Mouse (Mus musculus): ENCODE results near the gene B3gnt3.

GRCm38 (mm10) chr8:71671549-71671965 is 30.0 kb downstream of the B3gnt3 start, which contains the start of gene Unc13a:
- TF ChIP-seq JUND (IDR thresholded peaks at IDR 0.05; ENCODE audit: low read depth, low read length) = no peak
- peak in 1 of 2 experiments; percentile 62; a peak in 2 of 4 replicates for TF ChIP-seq POLR2A (IDR thresholded peaks at IDR 0.05; ENCODE audit: control insufficient read depth in 1 of 2, insufficient read depth in 1 of 2, low read depth in 1 of 2, low read length in 2 of 2, poor library complexity in 1 of 2)
- TF ChIP-seq CTCF (IDR thresholded peaks at IDR 0.05 in 2 of 3, conservative IDR thresholded peaks at IDR 0.05 in 1 of 3; ENCODE audit: control insufficient read depth in 1 of 3, insufficient read depth in 1 of 3, low read depth in 2 of 3, low read length in 3 of 3, poor library complexity in 1 of 3, severe bottlenecking in 1 of 3) = no peak
- 0 out of 4 replicates have a peak, but pooled peaks of 1 of the 2 experiments have one; percentile 14 for TF ChIP-seq EP300 (IDR thresholded peaks at IDR 0.05; ENCODE audit: low read depth in 1 of 2, low read length in 2 of 2)
- TF ChIP-seq MXI1 (IDR thresholded peaks at IDR 0.05; ENCODE audit: low read depth, low read length) = peak; percentile 98
- no peak for TF ChIP-seq TAL1 (IDR thresholded peaks at IDR 0.05; ENCODE audit: low read length)
- TF ChIP-seq SMC3 (IDR thresholded peaks at IDR 0.05; ENCODE audit: low read depth, low read length) = no peak
- TF ChIP-seq RAD21 (IDR thresholded peaks at IDR 0.05; ENCODE audit: low read depth, low read length) = no peak
- 0 out of 2 replicates have a peak, but pooled peaks have one; percentile 71 for TF ChIP-seq CHD1 (IDR thresholded peaks at IDR 0.05; ENCODE audit: low read depth, low read length)
- TF ChIP-seq USF1 (IDR thresholded peaks at IDR 0.05; ENCODE audit: low read depth, low read length) = peak; percentile 76
- TF ChIP-seq ZNF384 (IDR thresholded peaks at IDR 0.05; ENCODE audit: low read depth, low read length) = no peak
- TF ChIP-seq CHD2 (IDR thresholded peaks at IDR 0.05; ENCODE audit: low read length) = no peak
